In genomic region chr5:92872991-92873390, GRCm38 (mm10) we compare ENCODE assay signal across 15 mouse cellular contexts.
"Had no signal": no experiment of that assay in that cellular context is flagged by ENCODE, and none has a peak within 500 bp of the region (broad histone marks: within the 10 kb centered on the region; RNA-seq: fewer than 3 reads in every experiment).

No protein-coding gene starts in this region.

- H3K4me3 ChIP-seq: layer of hippocampus, adult 2 months; limb, embryonic 12.5 days; liver, embryonic 15.5 days; lung, embryonic 15.5 days; midbrain, embryonic 12.5 days; neural tube, embryonic 13.5 days had no signal

- H3K27me3 ChIP-seq: limb, embryonic 12.5 days; liver, embryonic 15.5 days; lung, embryonic 15.5 days; midbrain, embryonic 12.5 days; neural tube, embryonic 13.5 days had no signal

- H3K9me3 ChIP-seq: limb, embryonic 12.5 days; liver, embryonic 15.5 days; lung, embryonic 15.5 days; midbrain, embryonic 12.5 days; neural tube, embryonic 13.5 days had no signal

- ATAC-seq: intestine, postnatal 0 days; midbrain, embryonic 16.5 days had no signal

- H3K27ac ChIP-seq: kidney, postnatal 0 days; layer of hippocampus, adult 2 months; limb, embryonic 12.5 days; liver, embryonic 15.5 days; lung, embryonic 15.5 days; midbrain, embryonic 12.5 days; neural tube, embryonic 13.5 days had no signal

- H3K4me2 ChIP-seq: limb, embryonic 12.5 days; liver, embryonic 15.5 days; lung, embryonic 15.5 days; midbrain, embryonic 12.5 days; neural tube, embryonic 13.5 days had no signal

- H3K36me3 ChIP-seq: limb, embryonic 12.5 days; liver, embryonic 15.5 days; lung, embryonic 15.5 days; midbrain, embryonic 12.5 days; neural tube, embryonic 13.5 days had no signal

- DNase-seq: kidney, adult 8-10 months; kidney, postnatal 36 days; liver; retina, postnatal 1 day; thymus, adult 18-20 months; thymus, postnatal 14 days had no signal

- H3K4me1 ChIP-seq: limb, embryonic 12.5 days; liver, embryonic 15.5 days; lung, embryonic 15.5 days; midbrain, embryonic 12.5 days; neural tube, embryonic 13.5 days had no signal

- H3K9ac ChIP-seq: limb, embryonic 12.5 days; liver, embryonic 15.5 days; lung, embryonic 15.5 days; midbrain, embryonic 12.5 days; neural tube, embryonic 13.5 days had no signal
